Mouse (Mus musculus) forebrain, embryonic 13.5 days (tissue): ENCODE measurements around the gene Kcnrg. TPM values are rescaled to one million over a fixed set of nuclear protein-coding genes. Genes with fewer than 3 reads are reported as not detected.

Experiments used
- ATAC-seq: fragments of 200-750 bp; cut with Nextera tagmentation; 2 replicates; pipeline ENCODE4 v1.8.0; 2017
- H3K27ac ChIP-seq: fragments of 300-500 bp; sonication (generic); 2 replicates; pipeline ENCODE4 v1.5.1; 2015; ENCODE audit warnings: inconsistent platforms, mild to moderate bottlenecking, moderate library complexity
- H3K27me3 ChIP-seq: fragments of 300-500 bp; sonication (generic); 2 replicates; pipeline ENCODE4 v1.6.1; 2015; ENCODE audit warnings: mild to moderate bottlenecking, inconsistent platforms
- H3K36me3 ChIP-seq: fragments of 300-500 bp; sonication (generic); 2 replicates; pipeline ENCODE4 v1.6.1; 2015; ENCODE audit warnings: mild to moderate bottlenecking, inconsistent platforms; ENCODE audit not compliant: poor library complexity, severe bottlenecking
- H3K4me1 ChIP-seq: fragments of 300-500 bp; sonication (generic); 2 replicates; pipeline ENCODE4 v1.6.1; 2015; ENCODE audit warnings: inconsistent platforms
- H3K4me2 ChIP-seq: fragments of 300-500 bp; sonication (generic); 2 replicates; pipeline ENCODE4 v1.6.1; 2015; ENCODE audit warnings: inconsistent platforms, mild to moderate bottlenecking, moderate library complexity
- H3K4me3 ChIP-seq: fragments of 300-500 bp; sonication (generic); 2 replicates; pipeline ENCODE4 v1.5.1; 2015; ENCODE audit warnings: mild to moderate bottlenecking, inconsistent platforms
- H3K9ac ChIP-seq: fragments of 300-500 bp; sonication (generic); 2 replicates; pipeline ENCODE4 v1.6.1; 2015; ENCODE audit warnings: mild to moderate bottlenecking, inconsistent platforms
- H3K9me3 ChIP-seq: fragments of 300-500 bp; sonication (generic); replicated peaks from 2 replicates; pipeline ENCODE4 v1.6.1; 2016; ENCODE audit warnings: inconsistent platforms
- WGBS: fragments of 180-500 bp; shearing (Covaris S2); methylation state at CpG from one replicate; pipeline ENCODE4 v1.1.7; 2015; 5-methylcytosine and 5-hydroxymethylcytosine counted together
- microRNA counts: library from miRNA; unstranded; fragments of <30 nt; microRNA quantifications from one replicate; lab custom pipeline; 2016
- microRNA-seq: library from miRNA; unstranded; fragments of <30 nt; microRNA quantifications from one replicate; pipeline ENCODE4, GENCODE M21; 2016
- polyA plus RNA-seq: library from polyadenylated mRNA; unstranded; fragments of >200 nt; fragmentation: Nextera tagmentation; extraction: Ambion mirVana; gene quantifications from 2 replicates; pipeline ENCODE4 v1.2.1, GENCODE M21; 2015

Kcnrg gene
- polyA plus RNA-seq, 1 experiment from 2014 or later, result 2.4 TPM

GRCm38 (mm10) chr14:61647881-61648684 lies 40.8 kb downstream of the Kcnrg start:
- peak; percentile 67 for ATAC-seq
- peak overlapping the region; percentile 98 for H3K9ac ChIP-seq
- H3K4me3 ChIP-seq, result peak overlapping the region; percentile 87
- H3K27me3 ChIP-seq, result no peaks in the 10 kb centered on the region
- WGBS, result under 1% methylated on average over 52 of the region's 95 CpGs
- peaks cover 9% of the 10 kb centered on the region for H3K4me1 ChIP-seq
- peak overlapping the region; percentile 72 for H3K4me2 ChIP-seq
- no peaks in the 10 kb centered on the region for H3K36me3 ChIP-seq
- no peaks in the 10 kb centered on the region for H3K9me3 ChIP-seq
- peak overlapping the region; percentile 95 for H3K27ac ChIP-seq

GRCm38 (mm10) chr14:61648685-61649504 lies 41.6 kb downstream of the Kcnrg start:
- H3K36me3 ChIP-seq, result no peaks in the 10 kb centered on the region
- ATAC-seq, result peak; percentile 94
- H3K9me3 ChIP-seq, result no peaks in the 10 kb centered on the region
- peak overlapping the region; percentile 98 for H3K9ac ChIP-seq
- peak overlapping the region; percentile 95 for H3K27ac ChIP-seq
- H3K4me1 ChIP-seq, result peaks cover 9% of the 10 kb centered on the region
- WGBS, result 3% methylated on average over 62 of the region's 62 CpGs
- peak overlapping the region; percentile 87 for H3K4me3 ChIP-seq
- H3K4me2 ChIP-seq, result peak overlapping the region; percentile 72
- no peaks in the 10 kb centered on the region for H3K27me3 ChIP-seq

GRCm38 (mm10) chr14:61650291-61650960 lies 43.2 kb downstream of the Kcnrg start:
- 42% methylated on average over 9 of the region's 9 CpGs for WGBS
- Histone ChIP-seq H3K4me1 (peaks cover 9% of the 10 kb centered on the region), H3K27me3 (no peaks in the 10 kb centered on the region), H3K9ac (no peak overlapping the region), H3K27ac (0 out of 2 replicates have a peak overlapping the region, but pooled peaks have one; percentile 16), H3K4me3 (no peak overlapping the region), H3K36me3 (no peaks in the 10 kb centered on the region), H3K4me2 (no peak overlapping the region; the same call in 1 of the 2 replicates), H3K9me3 (no peaks in the 10 kb centered on the region)
- no peak for ATAC-seq

GRCm38 (mm10) chr14:61656469-61656868 lies 49.2 kb downstream of the Kcnrg start:
- WGBS, result 44% methylated on average over 2 of the region's 2 CpGs
- Histone ChIP-seq H3K27ac (no peak overlapping the region), H3K4me1 (no peaks in the 10 kb centered on the region), H3K27me3 (no peaks in the 10 kb centered on the region), H3K4me3 (no peak overlapping the region), H3K9me3 (no peaks in the 10 kb centered on the region), H3K36me3 (no peaks in the 10 kb centered on the region), H3K4me2 (no peak overlapping the region), H3K9ac (no peak overlapping the region)
- no peak for ATAC-seq

GRCm38 (mm10) chr14:61661496-61661895 lies 54.2 kb downstream of the Kcnrg start:
- Histone ChIP-seq H3K27ac (no peak overlapping the region), H3K36me3 (0 out of 2 replicates have a peak, but pooled peaks cover 7% of the 10 kb centered on the region), H3K4me1 (no peaks in the 10 kb centered on the region), H3K4me2 (no peak overlapping the region), H3K9me3 (no peaks in the 10 kb centered on the region), H3K9ac (no peak overlapping the region), H3K4me3 (no peak overlapping the region), H3K27me3 (no peaks in the 10 kb centered on the region)
- 91% methylated on average over 1 of the region's 1 CpGs for WGBS
- no peak for ATAC-seq

- Histone ChIP-seq H3K4me3 (no peak overlapping the region), H3K9me3 (no peaks in the 10 kb centered on the region), H3K36me3 (0 out of 2 replicates have a peak, but pooled peaks cover 7% of the 10 kb centered on the region), H3K4me2 (no peak overlapping the region), H3K27me3 (no peaks in the 10 kb centered on the region), H3K27ac (no peak overlapping the region), H3K9ac (no peak overlapping the region), H3K4me1 (no peaks in the 10 kb centered on the region)
- WGBS, result 92% methylated on average over 8 of the region's 8 CpGs
- ATAC-seq, result no peak
Measured at GRCm38 (mm10) chr14:61662307-61662706, 55.0 kb downstream of the Kcnrg start.

MicroRNA genes within 50 kb of the gene (microRNA counts, 519-probe panel; counts per million panel counts)
- microRNA mmu-miR-15a (lab: Ali Mortazavi, UCI) (6,254 counts per million, percentile 97 among the panel's probes with 10 or more counts), microRNA mmu-miR-16 (lab: Ali Mortazavi, UCI) (7,215 counts per million, percentile 100 among the panel's probes with 10 or more counts)

Small RNA genes within 50 kb of the gene (microRNA-seq; reads per million reads assigned to microRNA genes)
- 7,646 reads per million, percentile 95 among the genes with 10 or more reads in this experiment for gene Mir15a
- 4,838 reads per million, percentile 89 among the genes with 10 or more reads in this experiment for gene Mir16-1

Other genes with a start within 250 kb of the Kcnrg start
- 10.6 and 11.3 TPM in 2 replicates for gene Ebpl, start 247.0 kb upstream of the Kcnrg start, polyA plus RNA-seq
- 79.6 and 84.2 TPM in 2 replicates for gene Kpna3, start 167.6 kb upstream of the Kcnrg start, polyA plus RNA-seq
- gene Spryd7, start 50.6 kb upstream of the Kcnrg start, polyA plus RNA-seq, result 30.5 and 31.5 TPM in 2 replicates
- gene Trim13, start 9.2 kb upstream of the Kcnrg start, polyA plus RNA-seq, result 53.3 and 56.9 TPM in 2 replicates